Mouse (Mus musculus): ENCODE data around the gene Nxf1. TPM values are rescaled to one million over a fixed set of nuclear protein-coding genes. Genes with fewer than 3 reads are reported as not detected.
A peak's percentile ranks its signal among the peaks of the same experiment; 100 is the strongest.

Nxf1 gene
- polyA plus RNA-seq, 1 experiment from 2014 or later: 87.7 TPM

DNA sequence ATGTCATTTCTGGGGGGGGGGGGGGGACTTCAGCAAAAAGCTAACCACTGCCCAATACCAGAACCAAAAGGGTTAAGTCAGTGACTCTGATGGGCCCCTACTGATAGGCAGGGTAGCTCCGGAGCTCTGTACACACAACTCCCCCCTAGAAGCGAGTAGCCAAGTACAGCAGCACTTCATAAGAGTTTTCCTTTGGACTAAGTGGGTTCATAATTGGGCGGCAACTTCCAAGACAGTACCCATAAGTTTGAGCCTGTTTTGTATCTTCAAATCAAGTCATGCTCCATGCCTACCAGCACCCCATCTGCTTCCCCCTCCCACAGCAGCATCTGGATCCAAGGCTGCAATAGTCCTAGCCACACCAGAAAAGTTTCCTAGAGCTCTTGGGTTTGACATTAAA, 1.2 kb upstream of the Nxf1 start:
- Histone ChIP-seq H3K4me3 (ENCODE audit: low read depth, low read length) (peak overlapping the region; percentile 98), H3K9me3 (replicated peaks; ENCODE audit: control insufficient read depth, low read length) (no peaks in the 10 kb centered on the region), H3K27me3 (ENCODE audit: control insufficient read depth, insufficient read depth, low read depth, low read length) (no peaks in the 10 kb centered on the region), H3K36me3 (ENCODE audit: control insufficient read depth, insufficient read depth) (peaks cover 39% of the 10 kb centered on the region), H3K4me1 (ENCODE audit: control insufficient read depth, low read depth, low read length) (peaks cover 25% of the 10 kb centered on the region), H3K9ac (ENCODE audit: low read depth, low read length) (peak overlapping the region; percentile 90), H3K4me2 (ENCODE audit: low read depth, low read length) (peak overlapping the region; percentile 80), H3K27ac (ENCODE audit: low read length) (peak overlapping the region; percentile 95; the same call in 1 of the 2 replicates)
- WGBS (ENCODE audit: insufficient replicate concordance): 30% methylated on average over 3 of the region's 3 CpGs
- no peak for ATAC-seq (ENCODE audit: low read depth)

DNA sequence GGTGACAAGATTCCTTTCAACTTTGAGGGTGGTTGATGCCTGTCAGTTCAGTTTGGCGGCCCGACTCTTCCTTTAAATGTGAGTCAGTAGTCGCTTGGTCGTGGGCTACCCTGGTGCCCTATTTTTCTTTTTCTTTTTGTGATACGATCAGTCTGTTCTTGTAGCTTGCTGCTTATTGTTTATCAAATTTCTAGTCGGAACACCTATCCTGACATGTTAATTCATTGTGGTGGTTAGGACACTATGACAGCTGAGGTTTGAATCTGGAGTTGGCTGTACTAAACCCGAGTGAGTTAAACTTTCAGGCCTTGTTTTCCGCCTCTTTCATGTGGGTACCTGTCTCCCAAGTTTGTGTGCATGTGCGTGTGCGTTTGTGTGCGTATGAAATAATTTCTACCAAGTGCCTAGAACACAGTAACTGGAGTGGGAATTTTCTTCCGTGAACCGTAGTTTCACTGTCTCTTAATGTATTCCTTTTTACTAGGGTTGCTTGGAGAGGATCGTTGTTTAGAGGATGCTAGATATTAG, 662 bp downstream of the Nxf1 start:
- peaks cover 25% of the 10 kb centered on the region for H3K4me1 ChIP-seq (ENCODE audit: control insufficient read depth, low read depth, low read length)
- WGBS (ENCODE audit: insufficient replicate concordance): 3% methylated on average over 14 of the region's 14 CpGs
- H3K4me2 ChIP-seq (ENCODE audit: low read depth, low read length): peak overlapping the region; percentile 71
- no peaks in the 10 kb centered on the region for H3K9me3 ChIP-seq (replicated peaks; ENCODE audit: control insufficient read depth, low read length)
- H3K9ac ChIP-seq (ENCODE audit: low read depth, low read length): peak overlapping the region; percentile 99
- H3K36me3 ChIP-seq (ENCODE audit: control insufficient read depth, insufficient read depth): peaks cover 28% of the 10 kb centered on the region
- peak overlapping the region; percentile 98 for H3K4me3 ChIP-seq (ENCODE audit: low read depth, low read length)
- no peak for ATAC-seq (ENCODE audit: low read depth)
- peak overlapping the region; percentile 95 for H3K27ac ChIP-seq (ENCODE audit: low read length)
- H3K27me3 ChIP-seq (ENCODE audit: control insufficient read depth, insufficient read depth, low read depth, low read length): no peaks in the 10 kb centered on the region

- no peak for ATAC-seq (ENCODE audit: low read depth)
- peaks cover 27% of the 10 kb centered on the region for H3K36me3 ChIP-seq (ENCODE audit: control insufficient read depth, insufficient read depth)
- H3K9me3 ChIP-seq (replicated peaks; ENCODE audit: control insufficient read depth, low read length): no peaks in the 10 kb centered on the region
- H3K4me1 ChIP-seq (ENCODE audit: control insufficient read depth, low read depth, low read length): peaks cover 25% of the 10 kb centered on the region
- 0 out of 2 replicates have a peak overlapping the region, but pooled peaks have one; percentile 7 for H3K27ac ChIP-seq (ENCODE audit: low read length)
- no peaks in the 10 kb centered on the region for H3K27me3 ChIP-seq (ENCODE audit: control insufficient read depth, insufficient read depth, low read depth, low read length)
- H3K4me2 ChIP-seq (ENCODE audit: low read depth, low read length): peak overlapping the region; percentile 71
- peak overlapping the region; percentile 98 for H3K4me3 ChIP-seq (ENCODE audit: low read depth, low read length)
- H3K9ac ChIP-seq (ENCODE audit: low read depth, low read length): peak overlapping the region; percentile 52
- 29% methylated on average over 2 of the region's 2 CpGs for WGBS (ENCODE audit: insufficient replicate concordance)
Observed at GRCm38 (mm10) chr19:8758899-8759298, 2.0 kb downstream of the Nxf1 start.

GRCm38 (mm10) chr19:8760757-8761156, 3.9 kb downstream of the Nxf1 start:
- Histone ChIP-seq H3K27me3 (ENCODE audit: control insufficient read depth, insufficient read depth, low read depth, low read length) (no peaks in the 10 kb centered on the region), H3K9me3 (replicated peaks; ENCODE audit: control insufficient read depth, low read length) (0 out of 2 replicates have a peak, but pooled peaks cover 3% of the 10 kb centered on the region), H3K36me3 (ENCODE audit: control insufficient read depth, insufficient read depth) (peaks cover 33% of the 10 kb centered on the region), H3K9ac (ENCODE audit: low read depth, low read length) (no peak overlapping the region), H3K4me2 (ENCODE audit: low read depth, low read length) (no peak overlapping the region), H3K4me1 (ENCODE audit: control insufficient read depth, low read depth, low read length) (peaks cover 18% of the 10 kb centered on the region), H3K4me3 (ENCODE audit: low read depth, low read length) (no peak overlapping the region), H3K27ac (ENCODE audit: low read length) (no peak overlapping the region)
- ATAC-seq (ENCODE audit: low read depth): no peak
- WGBS (ENCODE audit: insufficient replicate concordance): 73% methylated on average over 2 of the region's 2 CpGs

DNA sequence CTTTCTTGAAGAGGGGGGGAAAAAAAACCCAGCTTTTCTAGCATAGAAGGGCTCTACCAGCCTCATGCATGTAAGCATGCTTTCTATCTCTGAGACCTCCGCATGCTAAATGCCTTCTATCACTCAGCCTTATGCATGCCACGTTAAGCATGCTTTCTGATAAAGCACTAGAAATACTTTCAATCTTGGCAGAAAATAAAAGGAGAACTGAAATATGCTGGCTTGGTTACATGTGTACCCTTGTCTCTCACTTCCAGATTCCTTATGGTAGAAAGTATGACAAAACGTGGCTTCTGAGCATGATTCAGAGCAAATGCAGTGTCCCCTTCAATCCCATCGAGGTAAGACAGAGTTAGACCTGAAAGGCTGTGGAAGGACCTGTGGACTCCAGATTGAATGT, 6.4 kb downstream of the Nxf1 start:
- Histone ChIP-seq H3K4me2 (ENCODE audit: low read depth, low read length) (no peak overlapping the region), H3K27me3 (ENCODE audit: control insufficient read depth, insufficient read depth, low read depth, low read length) (no peaks in the 10 kb centered on the region), H3K9ac (ENCODE audit: low read depth, low read length) (no peak overlapping the region), H3K27ac (ENCODE audit: low read length) (no peak overlapping the region), H3K4me3 (ENCODE audit: low read depth, low read length) (no peak overlapping the region), H3K36me3 (ENCODE audit: control insufficient read depth, insufficient read depth) (peaks cover 56% of the 10 kb centered on the region), H3K9me3 (replicated peaks; ENCODE audit: control insufficient read depth, low read length) (0 out of 2 replicates have a peak, but pooled peaks cover 3% of the 10 kb centered on the region), H3K4me1 (ENCODE audit: control insufficient read depth, low read depth, low read length) (peaks cover 8% of the 10 kb centered on the region)
- ATAC-seq (ENCODE audit: low read depth): no peak
- WGBS (ENCODE audit: insufficient replicate concordance): 82% methylated on average over 4 of the region's 4 CpGs

DNA sequence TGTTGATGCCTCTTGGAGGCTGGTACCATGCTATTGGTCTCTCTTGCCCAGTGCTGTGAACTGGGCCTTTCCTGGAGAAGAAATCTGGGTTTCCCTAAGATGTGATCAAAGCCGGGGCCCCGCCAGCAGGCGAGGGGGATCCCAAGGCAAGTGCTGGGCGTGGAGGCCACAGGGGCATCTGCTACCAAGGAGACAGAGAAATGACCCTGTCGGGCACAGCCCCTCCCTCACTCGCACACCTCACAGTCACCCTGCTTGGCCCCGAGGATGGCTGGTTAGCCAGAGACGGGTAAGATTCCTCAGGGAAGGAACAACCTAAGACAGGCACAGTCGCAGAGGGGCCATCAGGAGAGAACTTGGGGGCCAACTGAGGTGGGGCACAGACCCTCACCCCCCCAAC, 8.7 kb downstream of the Nxf1 start:
- 0 out of 2 replicates have a peak, but pooled peaks cover 3% of the 10 kb centered on the region for H3K9me3 ChIP-seq (replicated peaks; ENCODE audit: control insufficient read depth, low read length)
- peaks cover 4% of the 10 kb centered on the region for H3K4me1 ChIP-seq (ENCODE audit: control insufficient read depth, low read depth, low read length)
- H3K36me3 ChIP-seq (ENCODE audit: control insufficient read depth, insufficient read depth): peaks cover 74% of the 10 kb centered on the region
- 88% methylated on average over 9 of the region's 9 CpGs for WGBS (ENCODE audit: insufficient replicate concordance)
- H3K27me3 ChIP-seq (ENCODE audit: control insufficient read depth, insufficient read depth, low read depth, low read length): no peaks in the 10 kb centered on the region
- no peak overlapping the region for H3K4me2 ChIP-seq (ENCODE audit: low read depth, low read length)
- no peak for ATAC-seq (ENCODE audit: low read depth)
- H3K27ac ChIP-seq (ENCODE audit: low read length): no peak overlapping the region
- H3K4me3 ChIP-seq (ENCODE audit: low read depth, low read length): no peak overlapping the region
- H3K9ac ChIP-seq (ENCODE audit: low read depth, low read length): no peak overlapping the region

DNA sequence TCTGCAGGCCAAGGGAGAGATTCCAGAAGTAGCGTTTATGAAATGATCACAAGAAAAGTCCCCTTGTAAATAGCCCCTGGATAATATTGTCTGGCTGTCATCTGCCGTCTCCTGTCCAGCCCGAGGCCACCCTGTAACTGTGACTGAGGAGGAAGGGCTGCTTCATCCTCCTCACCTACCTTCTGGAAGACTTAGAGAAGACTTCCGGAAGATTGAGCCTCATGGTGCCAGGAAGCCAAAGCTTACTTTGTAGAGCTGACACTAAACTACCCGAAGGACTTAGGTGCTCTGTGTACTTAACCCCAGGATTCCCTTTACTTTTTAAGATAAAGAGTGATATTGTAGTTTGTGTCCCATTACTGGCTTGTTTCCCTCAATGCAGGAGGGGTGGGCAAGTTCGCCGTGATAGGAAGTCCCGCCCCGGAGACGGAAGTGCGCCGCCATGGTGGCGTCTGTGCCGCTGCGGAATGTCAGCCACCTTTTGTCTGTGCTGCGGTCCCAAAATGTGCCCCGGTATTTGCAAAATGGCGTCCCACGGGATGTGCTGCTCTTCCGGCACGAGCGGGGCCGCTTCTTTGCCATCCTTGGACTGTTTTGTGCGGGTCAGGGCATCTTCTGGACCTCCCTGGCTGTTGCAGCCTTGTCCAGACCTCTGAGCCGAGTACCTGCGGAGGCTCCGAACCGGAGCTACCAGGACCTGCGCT, 13.8 kb downstream of the Nxf1 start, which contains the start of gene Tmem223:
TSS of gene Tmem223 (plus strand) at position 430 of the 704 bp plus-strand sequence.
- H3K4me3 ChIP-seq (ENCODE audit: low read depth, low read length): peak within 1 kb of the TSS; percentile 84
- H3K4me1 ChIP-seq (ENCODE audit: control insufficient read depth, low read depth, low read length): peaks cover 32% of the 10 kb centered on the region
- H3K27me3 ChIP-seq (ENCODE audit: control insufficient read depth, insufficient read depth, low read depth, low read length): no peaks in the 10 kb centered on the region
- ATAC-seq (ENCODE audit: low read depth): no peak
- peaks cover 43% of the 10 kb centered on the region for H3K36me3 ChIP-seq (ENCODE audit: control insufficient read depth, insufficient read depth)
- WGBS (ENCODE audit: insufficient replicate concordance): 14% methylated on average over 29 of the region's 29 CpGs
- peak within 1 kb of the TSS; percentile 87 for H3K27ac ChIP-seq (ENCODE audit: low read length)
- peak within 1 kb of the TSS; percentile 90 for H3K9ac ChIP-seq (ENCODE audit: low read depth, low read length)
- H3K9me3 ChIP-seq (replicated peaks; ENCODE audit: control insufficient read depth, low read length): no peaks in the 10 kb centered on the region
- H3K4me2 ChIP-seq (ENCODE audit: low read depth, low read length): peak within 1 kb of the TSS; percentile 76

GRCm38 (mm10) chr19:8772996-8773395, 16.1 kb downstream of the Nxf1 start:
- WGBS (ENCODE audit: insufficient replicate concordance): 21% methylated on average over 5 of the region's 5 CpGs
- peaks cover 40% of the 10 kb centered on the region for H3K4me1 ChIP-seq (ENCODE audit: control insufficient read depth, low read depth, low read length)
- H3K27ac ChIP-seq (ENCODE audit: low read length): peak overlapping the region; percentile 100
- no peaks in the 10 kb centered on the region for H3K27me3 ChIP-seq (ENCODE audit: control insufficient read depth, insufficient read depth, low read depth, low read length)
- no peaks in the 10 kb centered on the region for H3K9me3 ChIP-seq (replicated peaks; ENCODE audit: control insufficient read depth, low read length)
- H3K9ac ChIP-seq (ENCODE audit: low read depth, low read length): peak overlapping the region; percentile 98
- peaks cover 22% of the 10 kb centered on the region for H3K36me3 ChIP-seq (ENCODE audit: control insufficient read depth, insufficient read depth)
- H3K4me2 ChIP-seq (ENCODE audit: low read depth, low read length): peak overlapping the region; percentile 96
- peak overlapping the region; percentile 81 for H3K4me3 ChIP-seq (ENCODE audit: low read depth, low read length)
- ATAC-seq (ENCODE audit: low read depth): peak; percentile 36

GRCm38 (mm10) chr19:8773409-8773808, 16.5 kb downstream of the Nxf1 start:
- Histone ChIP-seq H3K4me1 (ENCODE audit: control insufficient read depth, low read depth, low read length) (peaks cover 40% of the 10 kb centered on the region), H3K27ac (ENCODE audit: low read length) (peak overlapping the region; percentile 100), H3K36me3 (ENCODE audit: control insufficient read depth, insufficient read depth) (peaks cover 19% of the 10 kb centered on the region), H3K27me3 (ENCODE audit: control insufficient read depth, insufficient read depth, low read depth, low read length) (no peaks in the 10 kb centered on the region), H3K4me2 (ENCODE audit: low read depth, low read length) (peak overlapping the region; percentile 96), H3K9me3 (replicated peaks; ENCODE audit: control insufficient read depth, low read length) (no peaks in the 10 kb centered on the region), H3K9ac (ENCODE audit: low read depth, low read length) (peak overlapping the region; percentile 98), H3K4me3 (ENCODE audit: low read depth, low read length) (peak overlapping the region; percentile 81)
- no peak for ATAC-seq (ENCODE audit: low read depth)
- WGBS (ENCODE audit: insufficient replicate concordance): 19% methylated on average over 6 of the region's 6 CpGs
